Mouse (Mus musculus) liver, embryonic 12.5 days (tissue): Measurements from ENCODE around the gene 4632433K11Rik. TPM values are rescaled to one million over a fixed set of nuclear protein-coding genes. Genes with fewer than 3 reads are reported as not detected.
"Not testable (repeated sequence)": the region's sequence is repeated elsewhere in the genome, so short reads cannot be mapped to it uniquely, and the experiment has no call there.

Experiments
- ATAC-seq: fragments of 200-750 bp; cut with Nextera tagmentation; 2 replicates; pipeline ENCODE4 v1.8.0; 2017; ENCODE audit warnings: moderate number of reproducible peaks, mild to moderate bottlenecking, moderate library complexity
- H3K27ac ChIP-seq: fragments of 300-500 bp; sonication (generic); 2 replicates; pipeline ENCODE4 v1.5.1; 2016; ENCODE audit warnings: mild to moderate bottlenecking
- H3K27me3 ChIP-seq: fragments of 300-500 bp; sonication (generic); replicated peaks from 2 replicates; pipeline ENCODE4 v1.6.1; 2016; ENCODE audit warnings: mild to moderate bottlenecking, moderate library complexity
- H3K36me3 ChIP-seq: fragments of 300-500 bp; sonication (generic); 2 replicates; pipeline ENCODE4 v1.6.1; 2016; ENCODE audit warnings: mild to moderate bottlenecking, moderate library complexity
- H3K4me1 ChIP-seq: fragments of 300-500 bp; sonication (generic); 2 replicates; pipeline ENCODE4 v1.6.1; 2016
- H3K4me2 ChIP-seq: fragments of 300-500 bp; sonication (generic); 2 replicates; pipeline ENCODE4 v1.6.1; 2016; ENCODE audit warnings: mild to moderate bottlenecking, moderate library complexity
- H3K4me3 ChIP-seq: fragments of 300-500 bp; sonication (generic); 2 replicates; pipeline ENCODE4 v1.5.1; 2016; ENCODE audit warnings: mild to moderate bottlenecking, moderate library complexity
- H3K9ac ChIP-seq: fragments of 300-500 bp; sonication (generic); 2 replicates; pipeline ENCODE4 v1.6.1; 2016; ENCODE audit warnings: mild to moderate bottlenecking, moderate library complexity
- H3K9me3 ChIP-seq: fragments of 300-500 bp; sonication (generic); replicated peaks from 2 replicates; pipeline ENCODE4 v1.6.1; 2016; ENCODE audit warnings: mild to moderate bottlenecking, moderate library complexity
- WGBS: fragments of 180-500 bp; shearing (Covaris S2); methylation state at CpG from one replicate; pipeline ENCODE4 v1.1.7; 2016; ENCODE audit not compliant: insufficient replicate concordance; 5-methylcytosine and 5-hydroxymethylcytosine counted together
- polyA plus RNA-seq: library from polyadenylated mRNA; unstranded; fragments of >200 nt; fragmentation: Nextera tagmentation; extraction: Ambion mirVana; gene quantifications from 2 replicates; pipeline ENCODE4 v1.2.1, GENCODE M21; 2016

The 4632433K11Rik gene
- polyA plus RNA-seq, 1 experiment from 2014 or later, result not detected

DNA sequence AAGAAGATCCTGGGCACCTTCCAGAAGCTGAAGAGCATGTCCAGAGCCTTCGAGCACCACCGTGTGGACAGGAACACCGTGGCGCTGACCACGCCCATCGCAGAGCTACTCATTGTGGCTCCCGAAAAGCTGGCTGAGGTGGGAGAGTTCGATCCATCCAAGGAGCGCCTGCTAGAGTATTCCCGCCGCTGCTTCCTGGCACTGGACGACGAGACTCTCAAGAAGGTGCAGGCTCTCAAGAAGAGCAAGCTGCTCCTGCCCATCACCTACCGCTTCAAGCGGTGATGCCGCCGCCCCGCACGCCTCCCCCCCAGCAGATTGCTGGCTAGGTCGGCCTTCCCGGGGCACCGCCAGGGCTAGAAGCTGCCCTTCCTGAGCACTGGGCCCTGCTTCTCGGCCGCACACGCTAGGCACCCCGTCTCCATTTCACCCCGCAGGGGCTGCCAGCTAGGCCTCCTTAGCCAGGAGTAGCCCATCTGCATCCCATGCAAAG is 26.4 kb downstream of the 4632433K11Rik start:
- 1% methylated on average over 24 of the region's 27 CpGs for WGBS
- peak; percentile 16 for ATAC-seq

DNA sequence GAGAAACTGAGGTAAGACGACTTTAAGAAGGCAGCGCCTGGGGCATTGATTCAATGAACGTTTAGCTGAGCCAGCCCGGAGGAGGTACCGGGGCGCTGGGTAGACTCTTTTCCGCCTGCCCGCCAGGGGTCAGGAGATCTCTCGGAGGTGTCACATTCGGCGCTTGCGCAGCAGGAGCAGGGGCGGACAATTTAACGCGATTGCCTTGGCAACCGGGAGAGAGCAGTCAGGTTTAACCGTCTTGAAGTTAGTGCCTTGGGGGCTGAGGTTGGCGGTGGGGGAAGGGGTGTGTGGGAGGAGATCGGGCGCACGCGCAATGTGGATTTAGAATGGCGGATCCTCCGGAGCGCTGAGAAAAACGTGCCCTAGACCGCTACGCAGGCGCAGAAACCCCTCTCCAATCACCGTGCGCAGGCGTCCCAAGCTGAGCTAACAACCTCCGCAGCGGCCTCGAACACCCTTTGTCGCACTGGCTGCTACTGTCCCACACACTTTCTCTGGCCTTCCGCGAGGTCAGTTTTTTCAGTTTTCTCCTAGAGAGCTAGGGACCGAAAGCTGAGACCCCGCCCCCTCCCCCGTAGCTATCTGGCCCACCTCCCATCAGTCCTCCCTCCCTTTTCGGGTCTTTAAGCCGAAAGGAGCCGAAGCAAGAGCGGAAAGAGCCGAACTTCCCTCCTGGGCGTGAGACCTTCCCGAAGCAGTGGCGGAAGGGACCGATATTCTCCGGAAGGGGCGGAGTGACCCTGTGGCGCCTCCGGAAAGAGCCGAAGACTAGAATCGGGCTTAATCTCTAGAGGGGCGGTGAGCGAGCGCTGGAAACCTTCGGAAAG is 27.2 kb downstream of the 4632433K11Rik start:
- ATAC-seq, result peak; percentile 85
- peaks cover 20% of the 10 kb centered on the region for H3K36me3 ChIP-seq
- H3K4me1 ChIP-seq, result peaks cover 46% of the 10 kb centered on the region
- peak overlapping the region; percentile 96 for H3K4me2 ChIP-seq
- H3K27ac ChIP-seq, result peak overlapping the region; percentile 99
- peak overlapping the region; percentile 94 for H3K9ac ChIP-seq
- peaks cover 34% of the 10 kb centered on the region for H3K27me3 ChIP-seq
- peak overlapping the region; percentile 77 for H3K4me3 ChIP-seq
- no peaks in the 10 kb centered on the region for H3K9me3 ChIP-seq
- WGBS, result 0% methylated on average over 60 of the region's 60 CpGs

More for the DNA sequence above, 26.4 kb downstream of the 4632433K11Rik start:
- Histone ChIP-seq H3K36me3 (peaks cover 11% of the 10 kb centered on the region), H3K9me3 (no peaks in the 10 kb centered on the region), H3K4me1 (peaks cover 37% of the 10 kb centered on the region), H3K27me3 (peaks cover 43% of the 10 kb centered on the region), H3K4me2 (peak overlapping the region; percentile 96), H3K9ac (peak overlapping the region; percentile 94), H3K4me3 (peak overlapping the region; percentile 77), H3K27ac (peak overlapping the region; percentile 99)

DNA sequence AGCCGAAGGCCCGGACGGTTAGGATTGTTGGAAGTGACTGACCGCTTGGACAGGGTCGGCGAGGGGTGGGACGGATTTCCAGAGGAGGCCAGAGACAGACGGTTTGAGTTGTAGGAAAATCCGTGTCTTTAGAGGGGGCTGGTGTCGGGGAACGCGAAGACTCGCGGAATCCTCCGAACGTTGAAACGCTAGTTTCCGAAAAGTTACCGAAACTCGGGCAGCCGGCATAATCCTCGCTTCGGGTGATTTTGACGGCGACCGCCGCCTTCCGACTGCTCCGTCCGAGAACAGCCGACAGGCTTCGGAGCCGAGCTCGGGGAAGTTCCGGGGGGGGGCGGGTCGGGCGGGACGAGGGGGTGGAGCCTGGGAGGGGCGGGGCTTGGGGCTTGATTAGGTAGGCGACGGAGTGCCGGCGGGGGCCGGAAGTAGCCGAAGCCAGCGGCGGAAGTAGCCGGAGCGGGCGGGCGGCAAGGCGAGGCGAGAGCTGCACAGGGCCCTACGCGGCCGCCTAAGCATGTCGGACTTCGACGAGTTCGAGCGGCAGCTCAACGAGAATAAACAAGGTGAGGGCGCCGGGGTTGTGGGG is 27.9 kb downstream of the 4632433K11Rik start, which contains the start of gene U2af2:
Gene U2af2 (plus strand): TSS at position 370 of the 586 bp plus-strand sequence.
- H3K9me3 ChIP-seq, result no peaks in the 10 kb centered on the region
- peak within 1 kb of the TSS; percentile 99 for H3K27ac ChIP-seq
- H3K4me1 ChIP-seq, result peaks cover 53% of the 10 kb centered on the region
- peak within 1 kb of the TSS; percentile 77 for H3K4me3 ChIP-seq
- peak within 1 kb of the TSS; percentile 96 for H3K4me2 ChIP-seq
- WGBS, result under 1% methylated on average over 56 of the region's 65 CpGs
- peaks cover 27% of the 10 kb centered on the region for H3K27me3 ChIP-seq
- H3K36me3 ChIP-seq, result peaks cover 27% of the 10 kb centered on the region
- H3K9ac ChIP-seq, result peak within 1 kb of the TSS; percentile 94
- peak; percentile 78 for ATAC-seq

DNA sequence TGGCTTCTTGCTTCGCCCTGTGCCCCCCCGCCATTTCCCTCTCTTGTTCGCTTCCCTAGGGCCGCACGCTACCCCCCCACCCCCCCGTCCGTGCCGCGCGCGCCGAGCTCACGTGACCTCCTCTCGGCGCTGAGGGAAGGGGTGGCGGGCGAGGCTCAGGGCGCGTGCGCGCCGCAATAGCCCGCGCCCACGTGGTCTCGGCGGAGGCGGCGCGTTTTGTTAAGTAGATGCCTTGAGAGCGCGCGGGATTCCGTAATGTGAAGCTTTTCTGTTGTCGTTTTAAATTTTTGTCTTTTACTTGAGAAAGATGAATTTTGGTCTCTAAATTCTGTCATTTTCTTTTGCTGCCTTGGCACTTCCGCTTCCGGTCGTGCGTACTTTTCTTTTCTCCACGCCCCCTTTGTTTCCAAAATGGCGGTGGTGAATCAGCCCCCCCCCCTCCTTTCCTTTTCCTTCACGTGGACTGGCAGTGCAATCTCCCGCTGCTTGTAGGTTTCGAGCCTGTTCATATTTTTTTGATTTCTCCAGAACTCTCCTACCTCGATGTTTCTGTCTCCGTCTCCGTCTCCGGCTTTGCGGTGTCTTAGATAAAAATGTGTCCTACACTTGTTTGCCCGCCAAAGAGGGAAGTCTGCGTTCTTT is 28.6 kb downstream of the 4632433K11Rik start:
- Histone ChIP-seq H3K9me3 (no peaks in the 10 kb centered on the region), H3K9ac (peak overlapping the region; percentile 94), H3K27me3 (peaks cover 21% of the 10 kb centered on the region), H3K4me2 (peak overlapping the region; percentile 96), H3K4me1 (peaks cover 59% of the 10 kb centered on the region), H3K36me3 (peaks cover 33% of the 10 kb centered on the region), H3K27ac (peak overlapping the region; percentile 99), H3K4me3 (peak overlapping the region; percentile 77)
- peak; percentile 62 for ATAC-seq
- under 1% methylated on average over 51 of the region's 51 CpGs for WGBS

DNA sequence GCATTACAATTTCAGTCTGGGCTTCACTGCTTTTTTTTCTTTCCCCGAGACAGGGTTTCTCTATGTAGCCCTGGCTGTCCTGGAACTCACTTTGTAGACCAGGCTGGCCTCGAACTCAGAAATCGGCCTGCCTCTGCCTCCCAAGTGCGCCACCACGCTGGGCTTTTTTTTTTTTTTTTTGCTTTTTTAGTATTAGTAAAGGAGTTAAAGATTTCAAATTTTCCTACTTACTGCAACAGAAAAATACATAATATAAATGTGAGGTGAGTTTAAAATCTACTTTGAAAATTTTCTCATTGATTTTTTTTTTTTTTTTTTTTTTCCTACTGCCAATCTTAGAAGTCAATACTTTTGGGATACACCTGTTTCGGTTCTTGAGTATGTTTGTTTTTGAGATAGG is 31.0 kb downstream of the 4632433K11Rik start:
- Histone ChIP-seq H3K36me3 (peaks cover 57% of the 10 kb centered on the region), H3K9ac (0 out of 2 replicates have a peak overlapping the region, but pooled peaks have one; percentile 94), H3K4me1 (peaks cover 61% of the 10 kb centered on the region), H3K4me3 (peak overlapping the region; percentile 77; the same call in 1 of the 2 replicates), H3K27me3 (no peaks in the 10 kb centered on the region), H3K4me2 (peak overlapping the region; percentile 96), H3K27ac (no peak overlapping the region), H3K9me3 (no peaks in the 10 kb centered on the region)
- WGBS, result 81% methylated on average over 6 of the region's 6 CpGs
- ATAC-seq, result no peak

DNA sequence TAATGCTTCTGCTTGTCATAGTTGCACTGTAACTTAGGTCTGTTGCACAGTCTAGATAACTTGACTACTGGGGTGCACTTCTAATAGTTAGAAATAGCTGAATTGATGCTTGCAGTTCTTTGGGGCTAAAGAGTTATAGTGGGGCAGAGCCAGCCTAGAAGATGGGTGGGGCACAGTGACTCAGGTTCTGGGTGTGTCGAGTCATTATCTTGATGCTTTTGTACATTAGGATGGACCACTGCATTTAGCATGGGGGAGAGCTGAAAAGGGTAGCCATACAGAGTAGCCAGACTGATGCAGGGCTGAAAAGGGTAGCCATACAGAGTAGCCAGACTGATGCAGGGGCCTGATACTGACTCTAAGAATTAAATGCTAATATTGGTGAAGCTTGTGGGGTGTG is 39.7 kb downstream of the 4632433K11Rik start:
- H3K27me3 ChIP-seq, result no peaks in the 10 kb centered on the region
- no peaks in the 10 kb centered on the region for H3K9me3 ChIP-seq
- H3K4me2 ChIP-seq, result peak overlapping the region; percentile 59
- peak overlapping the region; percentile 24 for H3K4me3 ChIP-seq
- whole genome bisulfite sequencing, result 15% methylated on average over 1 of the region's 1 CpGs
- peak overlapping the region; percentile 85 for H3K27ac ChIP-seq
- peaks cover 99% of the 10 kb centered on the region for H3K36me3 ChIP-seq
- peak overlapping the region; percentile 40 for H3K9ac ChIP-seq
- ATAC-seq, result peak; percentile 81
- H3K4me1 ChIP-seq, result peaks cover 80% of the 10 kb centered on the region

DNA sequence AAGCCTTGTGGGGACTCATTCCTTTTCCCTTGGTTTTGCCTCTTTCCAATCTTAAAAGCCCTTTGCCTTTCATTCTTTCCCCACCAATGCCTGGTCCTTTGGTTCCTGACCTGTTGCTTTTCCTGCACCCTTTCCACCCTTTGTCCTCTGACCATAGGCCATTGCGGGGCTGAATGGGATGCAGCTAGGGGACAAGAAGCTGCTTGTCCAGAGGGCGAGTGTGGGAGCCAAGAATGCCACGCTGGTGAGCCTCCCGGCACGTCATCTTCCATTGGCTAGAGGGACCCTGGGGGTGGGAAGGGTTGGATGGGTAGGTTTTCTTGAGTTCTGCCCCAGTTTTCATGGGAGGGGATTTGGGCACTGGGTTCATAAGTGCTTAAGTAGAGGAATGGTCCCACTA is 41.1 kb downstream of the 4632433K11Rik start:
- Histone ChIP-seq H3K27me3 (no peaks in the 10 kb centered on the region), H3K4me3 (no peak overlapping the region), H3K4me1 (peaks cover 89% of the 10 kb centered on the region), H3K9me3 (no peaks in the 10 kb centered on the region), H3K4me2 (peak overlapping the region; percentile 10; the same call in 1 of the 2 replicates), H3K9ac (no peak overlapping the region), H3K36me3 (peaks cover 95% of the 10 kb centered on the region), H3K27ac (peak overlapping the region; percentile 85)
- ATAC-seq, result no peak
- WGBS, result 90% methylated on average over 5 of the region's 5 CpGs

DNA sequence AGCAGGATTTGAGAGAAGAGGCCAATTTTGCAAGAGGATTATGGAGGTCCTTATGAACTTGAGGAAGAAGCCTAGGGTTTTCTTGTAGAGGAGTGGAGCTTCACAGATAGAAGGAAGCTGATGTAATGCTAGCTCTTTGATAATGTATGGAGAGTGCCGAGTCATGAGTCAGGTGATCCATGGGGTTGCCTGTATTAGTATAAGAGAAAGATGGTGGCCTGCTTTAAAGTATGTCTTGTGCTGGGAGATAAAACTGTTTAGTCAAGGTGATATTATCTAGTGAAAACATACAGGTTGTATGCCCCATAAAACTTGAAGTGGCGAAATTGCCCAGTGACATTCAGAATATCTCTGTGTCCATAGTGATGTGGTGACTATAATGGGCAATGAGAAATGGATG is 43.0 kb downstream of the 4632433K11Rik start:
- WGBS, result 48% methylated on average over 2 of the region's 2 CpGs
- H3K4me2 ChIP-seq, result peak overlapping the region; percentile 40
- peak; percentile 41 for ATAC-seq
- peak overlapping the region; percentile 52; the same call in 1 of the 2 replicates for H3K9ac ChIP-seq
- peaks cover 80% of the 10 kb centered on the region for H3K4me1 ChIP-seq
- H3K27me3 ChIP-seq, result no peaks in the 10 kb centered on the region
- H3K36me3 ChIP-seq, result peaks cover 77% of the 10 kb centered on the region
- peak overlapping the region; percentile 90 for H3K27ac ChIP-seq
- no peak overlapping the region for H3K4me3 ChIP-seq
- H3K9me3 ChIP-seq, result no peaks in the 10 kb centered on the region

DNA sequence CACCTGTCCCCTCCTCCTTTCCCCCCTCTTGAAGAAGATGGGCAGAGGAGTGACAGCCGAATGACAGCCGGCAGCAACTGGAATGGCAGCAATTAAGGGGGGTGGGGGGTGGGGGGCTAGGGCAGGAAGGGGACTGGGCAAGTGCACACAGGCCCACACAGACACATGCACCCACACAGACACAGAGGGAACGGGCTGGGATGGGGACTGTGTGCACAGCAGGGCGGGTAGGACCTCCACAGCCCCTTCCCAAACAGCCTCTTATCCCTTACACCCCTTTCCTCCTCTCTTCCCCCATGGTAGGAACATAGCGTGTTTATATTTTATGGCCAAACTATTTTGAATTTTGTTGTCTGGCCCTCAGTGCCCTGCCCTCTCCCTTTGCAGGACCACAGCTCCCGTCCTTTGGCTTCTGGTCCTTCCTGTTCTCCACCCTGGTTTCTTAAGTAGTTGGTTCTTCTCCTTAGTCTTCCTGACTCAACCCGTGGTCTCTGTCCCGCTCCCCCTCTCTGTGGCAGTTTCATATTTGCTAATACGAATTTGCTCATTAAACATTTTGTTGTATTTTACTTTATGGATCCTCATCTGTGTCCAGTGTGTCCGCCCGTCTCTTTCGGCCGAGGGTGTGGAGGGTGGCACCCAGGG is 45.6 kb downstream of the 4632433K11Rik start:
- H3K27me3 ChIP-seq, H3K9me3 ChIP-seq, ATAC-seq: not testable (repeated sequence)
- Histone ChIP-seq H3K4me3 (peak overlapping the region; percentile 99), H3K4me1 (peaks cover 80% of the 10 kb centered on the region), H3K4me2 (peak overlapping the region; percentile 87), H3K9ac (peak overlapping the region; percentile 61; the same call in 1 of the 2 replicates), H3K36me3 (peaks cover 76% of the 10 kb centered on the region), H3K27ac (peak overlapping the region; percentile 97)
- WGBS, result 42% methylated on average over 9 of the region's 13 CpGs

DNA sequence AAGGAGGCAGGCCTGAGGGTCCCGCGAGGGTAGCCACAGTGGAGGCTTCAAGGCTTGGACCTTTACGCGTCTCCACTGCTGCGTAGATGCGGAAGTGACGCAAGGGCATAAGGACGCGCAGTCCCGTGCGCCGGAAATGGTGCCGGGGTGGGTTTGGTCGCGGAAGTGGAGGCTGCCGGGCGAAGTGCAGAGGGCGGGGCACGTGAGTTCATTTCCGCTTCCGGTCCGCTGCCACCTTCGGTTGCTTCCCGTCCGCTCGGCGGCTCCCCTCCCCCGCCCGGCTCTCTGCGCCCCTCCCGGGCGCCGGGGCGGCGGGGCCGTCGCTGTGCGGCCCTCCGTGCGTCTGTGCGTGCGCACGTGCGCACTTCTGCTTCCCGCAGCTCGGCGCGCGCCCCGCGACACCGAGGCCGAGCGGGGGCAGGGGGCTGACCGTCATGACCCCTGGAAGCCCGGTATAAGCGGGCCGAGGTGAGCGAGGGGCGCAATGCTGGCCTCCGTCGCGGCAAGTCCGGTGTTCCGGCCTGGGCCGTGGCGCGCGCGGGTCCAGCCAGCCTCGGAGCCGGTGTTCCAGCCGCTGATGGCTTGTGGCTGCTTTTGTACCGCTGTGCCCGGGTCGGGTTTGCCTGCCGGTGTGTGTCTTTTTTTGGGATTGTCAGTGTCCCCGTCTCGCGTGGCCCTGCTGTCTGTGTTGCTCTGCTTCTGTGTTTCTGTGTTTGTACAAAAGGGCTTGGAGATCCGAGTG is 46.3 kb downstream of the 4632433K11Rik start, which contains the start of gene Epn1:
Gene Epn1 (plus strand): TSS at position 226 of the 742 bp plus-strand sequence.
- Histone ChIP-seq H3K9ac (peak within 1 kb of the TSS; percentile 98), H3K27ac (peak within 1 kb of the TSS; percentile 97), H3K4me1 (peaks cover 80% of the 10 kb centered on the region), H3K9me3 (no peaks in the 10 kb centered on the region), H3K36me3 (peaks cover 76% of the 10 kb centered on the region), H3K4me2 (peak within 1 kb of the TSS; percentile 87), H3K4me3 (peak within 1 kb of the TSS; percentile 99), H3K27me3 (no peaks in the 10 kb centered on the region)
- ATAC-seq, result peak; percentile 88
- WGBS, result under 1% methylated on average over 80 of the region's 81 CpGs
